Mouse (Mus musculus) liver, adult 2 months (tissue): ENCODE data around the gene Prickle1. TPM values are rescaled to one million over a fixed set of nuclear protein-coding genes. Genes with fewer than 3 reads are reported as not detected.

Experiments
- DNase-seq: peaks from one replicate; pipeline ENCODE4 v3.0.0-alpha.2; 2011; ENCODE audit warnings: low read depth, low spot score; ENCODE audit errors: extremely low read depth
- H3K27ac ChIP-seq: fragments of 200-500 bp; replicated peaks from 2 replicates; pipeline ENCODE4 v1.5.1; 2012; ENCODE audit warnings: low read depth, mild to moderate bottlenecking, control low read depth, inconsistent platforms, low read length; ENCODE audit not compliant: insufficient read depth
- H3K27me3 ChIP-seq: fragments of 200-500 bp; 2 replicates; pipeline ENCODE4 v1.6.1; 2012; ENCODE audit warnings: mild to moderate bottlenecking, moderate library complexity, low read length, inconsistent platforms; ENCODE audit not compliant: control insufficient read depth, insufficient read depth
- H3K36me3 ChIP-seq: fragments of 200-500 bp; 2 replicates; pipeline ENCODE4 v1.6.1; 2012; ENCODE audit warnings: low read length, inconsistent platforms; ENCODE audit not compliant: control insufficient read depth, insufficient read depth
- H3K4me1 ChIP-seq: fragments of 200-500 bp; 2 replicates; pipeline ENCODE4 v1.6.1; 2011; ENCODE audit warnings: low read length; ENCODE audit not compliant: control insufficient read depth, insufficient read depth
- H3K4me3 ChIP-seq: fragments of 200-500 bp; 2 replicates; pipeline ENCODE4 v1.5.1; 2011; ENCODE audit warnings: low read depth, mild to moderate bottlenecking, control low read depth, low read length, moderate library complexity; ENCODE audit not compliant: insufficient read depth
- H3K79me2 ChIP-seq: fragments of 200-500 bp; 2 replicates; pipeline ENCODE4 v1.6.1; 2012; ENCODE audit warnings: inconsistent platforms, mild to moderate bottlenecking, low read length, moderate library complexity; ENCODE audit not compliant: control insufficient read depth, insufficient read depth
- H3K9ac ChIP-seq: fragments of 200-500 bp; 2 replicates; pipeline ENCODE4 v1.6.1; 2012; ENCODE audit warnings: low read depth, mild to moderate bottlenecking, control low read depth, inconsistent platforms, low read length
- CTCF ChIP-seq: fragments of 200-500 bp; IDR thresholded peaks from 2 replicates; pipeline ENCODE4 v1.5.1; 2011; ENCODE audit warnings: low read depth, low read length, control low read depth
- POLR2A ChIP-seq: fragments of 200-500 bp; IDR thresholded peaks from 2 replicates; pipeline ENCODE4 v1.6.1; 2011; ENCODE audit warnings: low read length, control low read depth; ENCODE audit not compliant: insufficient read depth; ENCODE audit errors: extremely low read depth
- WGBS: fragments of 180-500 bp; shearing (Covaris S2); methylation state at CpG from one replicate; pipeline ENCODE4 v1.1.7; 2018; 5-methylcytosine and 5-hydroxymethylcytosine counted together
- polyA plus RNA-seq: library from polyadenylated mRNA; depleted of rRNA; stranded (reverse); fragments of >200 nt; gene quantifications from 2 replicates; pipeline ENCODE4 v1.2.3, GENCODE M21; 2012
- total RNA-seq: library from RNA; depleted of rRNA; stranded (reverse); fragments of >200 nt; gene quantifications from 2 replicates; pipeline ENCODE4 v1.2.3, GENCODE M21; 2014

Prickle1 gene
- total and polyA plus RNA-seq, 2 experiments, result 1.2 to 1.9 TPM

DNA sequence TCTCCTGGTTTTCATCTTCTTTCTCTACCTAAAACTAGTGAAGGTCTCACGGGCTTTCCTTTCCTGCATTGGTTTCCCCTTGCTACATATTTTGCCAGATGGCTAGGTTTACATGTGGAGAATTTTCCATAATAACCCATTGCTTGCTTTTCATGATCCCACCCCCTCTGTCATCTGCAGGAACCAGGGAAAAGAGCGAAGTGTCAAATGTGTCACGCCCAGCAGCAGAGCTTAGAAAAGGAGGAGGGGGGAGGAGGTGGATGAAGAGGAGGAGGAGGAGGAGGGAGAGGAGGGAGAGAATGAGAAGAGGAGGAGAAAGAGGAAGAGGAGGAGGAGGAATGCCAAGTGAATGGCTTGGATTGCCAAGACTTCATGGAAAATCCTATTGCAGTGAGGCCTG lies 17.9 kb upstream of the Prickle1 start:
- no peaks in the 10 kb centered on the region for H3K79me2 ChIP-seq
- no peak overlapping the region for H3K9ac ChIP-seq
- no peaks in the 10 kb centered on the region for H3K27me3 ChIP-seq
- no peak for TF ChIP-seq CTCF
- TF ChIP-seq POLR2A, result no peak
- H3K4me3 ChIP-seq, result no peak overlapping the region
- no peak overlapping the region for H3K27ac ChIP-seq
- H3K36me3 ChIP-seq, result no peaks in the 10 kb centered on the region
- no peaks in the 10 kb centered on the region for H3K4me1 ChIP-seq
- DNase-seq, result no peak
- 87% methylated on average over 3 of the region's 3 CpGs for WGBS

DNA sequence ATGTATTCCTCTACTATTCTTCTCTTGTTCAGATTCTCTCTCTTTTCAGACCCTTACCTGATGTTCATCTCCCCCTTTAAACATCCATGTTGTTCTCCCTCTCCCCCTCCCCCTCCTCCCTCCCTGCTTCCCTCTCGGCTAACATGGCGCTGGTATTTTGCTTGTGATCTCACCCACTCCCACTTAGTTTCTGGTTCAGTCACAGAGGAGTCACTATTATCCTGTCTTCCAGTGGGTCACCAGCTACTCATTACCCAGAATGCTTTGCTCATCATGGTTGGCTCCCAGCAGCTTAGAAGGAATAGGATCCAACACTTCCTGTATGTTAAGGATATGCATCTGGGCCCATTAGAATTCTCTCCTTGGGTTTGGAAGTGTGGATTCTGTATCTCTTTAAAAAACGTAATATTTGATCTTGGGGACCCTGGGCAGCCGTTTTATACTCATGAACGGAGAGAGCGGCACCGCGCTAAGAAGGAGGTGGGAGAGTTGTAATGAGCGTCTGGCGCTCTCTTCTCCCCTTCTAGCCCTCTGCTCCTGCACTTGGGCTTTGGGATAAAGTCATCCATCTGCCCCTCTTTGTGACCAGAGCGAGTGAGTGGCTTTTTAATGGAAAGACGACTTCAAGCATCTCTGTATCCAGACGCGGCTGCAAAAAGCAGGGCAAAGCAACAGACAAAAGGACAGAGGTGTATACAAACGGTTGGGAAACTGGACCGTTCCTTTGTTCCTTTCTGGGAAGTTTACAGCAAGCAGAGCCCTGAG lies 16.0 kb upstream of the Prickle1 start:
- no peaks in the 10 kb centered on the region for H3K79me2 ChIP-seq
- no peak overlapping the region for H3K27ac ChIP-seq
- no peak overlapping the region for H3K4me3 ChIP-seq
- WGBS, result 92% methylated on average over 16 of the region's 16 CpGs
- no peaks in the 10 kb centered on the region for H3K36me3 ChIP-seq
- TF ChIP-seq POLR2A, result no peak
- no peaks in the 10 kb centered on the region for H3K4me1 ChIP-seq
- no peak for DNase-seq
- no peaks in the 10 kb centered on the region for H3K27me3 ChIP-seq
- H3K9ac ChIP-seq, result no peak overlapping the region

DNA sequence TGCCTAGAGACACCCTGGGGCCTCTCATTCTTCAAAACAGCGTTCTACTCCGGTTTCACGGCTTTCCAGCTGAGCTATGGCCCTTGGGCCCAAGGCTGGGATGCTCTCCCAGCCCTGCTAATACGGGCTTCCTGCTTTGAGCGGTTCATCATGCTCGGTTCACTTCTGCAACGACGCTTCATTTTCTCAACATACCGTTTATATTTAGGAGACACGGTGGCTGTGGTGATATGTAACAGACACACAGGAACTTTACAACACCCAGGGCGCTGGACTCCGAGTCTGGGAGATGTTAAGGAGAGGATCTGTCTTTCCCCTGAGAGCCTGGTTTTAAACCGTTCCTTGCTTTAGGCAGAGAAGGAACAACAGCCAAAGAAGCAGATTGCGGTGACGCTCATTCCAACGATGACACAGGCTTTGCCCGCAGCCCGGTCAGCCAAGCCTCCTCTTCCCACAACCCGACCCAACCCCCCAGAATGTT lies 15.1 kb upstream of the Prickle1 start:
- DNase-seq, result no peak
- Histone ChIP-seq H3K27ac (no peak overlapping the region), H3K36me3 (no peaks in the 10 kb centered on the region), H3K9ac (no peak overlapping the region), H3K4me1 (no peaks in the 10 kb centered on the region), H3K4me3 (no peak overlapping the region), H3K27me3 (no peaks in the 10 kb centered on the region), H3K79me2 (no peaks in the 10 kb centered on the region)
- 76% methylated on average over 19 of the region's 19 CpGs for WGBS
- TF ChIP-seq CTCF (no peak), POLR2A (no peak)

DNA sequence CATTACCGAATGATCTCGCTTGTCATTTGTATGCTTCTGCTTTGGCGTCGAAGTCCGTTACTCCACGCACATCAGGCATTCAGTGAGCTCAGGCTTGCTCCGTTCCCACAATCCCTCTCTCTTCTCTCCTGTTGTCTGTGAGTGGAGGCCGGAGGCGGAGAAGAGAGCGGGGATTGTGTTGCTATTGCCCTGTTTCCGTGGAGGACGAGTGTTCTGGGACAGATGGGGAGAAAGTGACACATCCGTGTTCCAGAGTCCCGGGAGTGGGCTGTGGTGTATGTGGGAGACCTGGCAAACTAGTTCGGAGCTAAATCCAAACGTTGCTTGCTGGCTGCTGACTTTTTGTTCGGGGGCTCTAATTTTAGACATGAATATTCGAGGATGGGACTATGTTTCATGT lies 14.6 kb upstream of the Prickle1 start:
- Histone ChIP-seq H3K27me3 (no peaks in the 10 kb centered on the region), H3K79me2 (no peaks in the 10 kb centered on the region), H3K27ac (no peak overlapping the region), H3K4me1 (no peaks in the 10 kb centered on the region), H3K4me3 (no peak overlapping the region), H3K36me3 (no peaks in the 10 kb centered on the region), H3K9ac (no peak overlapping the region)
- no peak for DNase-seq
- 89% methylated on average over 18 of the region's 18 CpGs for WGBS
- TF ChIP-seq CTCF (no peak), POLR2A (no peak)

DNA sequence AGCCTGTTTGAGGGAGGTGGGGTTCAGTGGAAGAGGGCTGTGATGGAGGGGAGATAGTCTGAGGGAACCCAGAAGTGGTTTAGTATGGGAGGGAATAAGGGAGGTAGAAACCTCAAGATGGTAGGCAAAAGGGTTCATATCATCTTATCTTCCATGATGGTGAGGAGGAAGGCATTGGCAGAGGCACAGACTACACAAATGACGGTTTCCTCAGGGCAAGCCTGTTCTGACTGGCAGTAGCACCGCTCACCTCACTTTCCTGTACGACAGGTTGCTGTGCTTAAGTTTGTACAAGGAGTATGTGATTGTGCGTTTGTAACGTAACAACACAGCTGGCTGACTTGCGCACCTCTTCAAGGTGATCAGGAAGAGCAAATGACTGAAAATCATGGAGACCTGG lies 7.2 kb upstream of the Prickle1 start:
- TF ChIP-seq CTCF (no peak), POLR2A (no peak)
- Histone ChIP-seq H3K4me3 (no peak overlapping the region), H3K36me3 (no peaks in the 10 kb centered on the region), H3K9ac (no peak overlapping the region), H3K27ac (no peak overlapping the region), H3K27me3 (peaks cover 3% of the 10 kb centered on the region; the same call in 1 of the 2 replicates), H3K79me2 (no peaks in the 10 kb centered on the region), H3K4me1 (no peaks in the 10 kb centered on the region)
- no peak for DNase-seq
- 91% methylated on average over 6 of the region's 6 CpGs for WGBS

DNA sequence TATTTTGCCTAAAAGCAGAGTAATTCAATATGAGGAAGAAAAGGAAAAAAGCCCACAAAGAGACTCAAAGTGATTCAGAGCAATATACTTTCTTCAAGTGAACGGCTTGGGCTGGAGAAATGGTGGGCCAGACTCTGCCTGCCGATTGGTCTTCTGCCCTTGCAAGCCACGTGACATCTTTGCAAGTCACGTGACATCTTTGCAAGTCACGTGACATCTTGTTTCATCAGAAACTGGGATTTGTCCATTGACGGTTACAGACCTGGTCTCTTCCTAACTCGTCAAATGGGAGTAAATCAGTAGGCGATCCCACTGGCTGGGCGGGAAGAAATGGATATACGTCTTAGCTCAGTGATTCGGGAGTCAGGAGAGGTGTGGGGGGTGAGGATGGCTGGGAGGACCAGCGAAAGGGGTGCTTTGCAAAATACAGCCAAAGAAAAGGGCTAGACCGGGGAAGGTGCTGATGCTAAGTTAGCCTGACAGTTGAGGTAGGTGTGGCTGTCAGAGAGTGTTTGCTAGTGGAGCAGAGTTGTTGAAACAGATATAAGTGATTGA lies 5.8 kb upstream of the Prickle1 start:
- Histone ChIP-seq H3K79me2 (no peaks in the 10 kb centered on the region), H3K4me1 (no peaks in the 10 kb centered on the region), H3K27ac (no peak overlapping the region), H3K4me3 (no peak overlapping the region), H3K27me3 (peaks cover 3% of the 10 kb centered on the region; the same call in 1 of the 2 replicates), H3K36me3 (no peaks in the 10 kb centered on the region), H3K9ac (no peak overlapping the region)
- TF ChIP-seq CTCF (no peak), POLR2A (no peak)
- WGBS, result 91% methylated on average over 13 of the region's 13 CpGs
- no peak for DNase-seq
